Mouse (Mus musculus) hindbrain, postnatal 0 days (tissue): Measurements from ENCODE around the gene Wnt1. TPM values are rescaled to one million over a fixed set of nuclear protein-coding genes. Genes with fewer than 3 reads are reported as not detected.

Experiments used
- ATAC-seq: fragments of 200-750 bp; cut with Nextera tagmentation; 2 replicates; pipeline ENCODE4 v1.8.0; 2017; ENCODE audit warnings: mild to moderate bottlenecking, moderate TSS enrichment, moderate library complexity
- DNase-seq: peaks from one replicate; pipeline ENCODE4 v3.0.0-alpha.2; 2015; ENCODE audit warnings: low spot score
- H3K27ac ChIP-seq: fragments of 300-500 bp; sonication (generic); 2 replicates; pipeline ENCODE4 v1.5.1; 2014; ENCODE audit warnings: mild to moderate bottlenecking
- H3K27me3 ChIP-seq: fragments of 300-500 bp; sonication (generic); 2 replicates; pipeline ENCODE4 v1.6.1; 2014; ENCODE audit warnings: low read length, mixed read lengths; ENCODE audit not compliant: insufficient read depth
- H3K36me3 ChIP-seq: fragments of 300-500 bp; sonication (generic); 2 replicates; pipeline ENCODE4 v1.6.1; 2014; ENCODE audit warnings: low read length, mixed read lengths; ENCODE audit not compliant: insufficient read depth
- H3K4me1 ChIP-seq: fragments of 300-500 bp; sonication (generic); 2 replicates; pipeline ENCODE4 v1.6.1; 2014; ENCODE audit warnings: antibody characterized with exemption, low read length, mixed read lengths; ENCODE audit not compliant: insufficient read depth
- H3K4me2 ChIP-seq: fragments of 300-500 bp; sonication (generic); 2 replicates; pipeline ENCODE4 v1.6.1; 2014; ENCODE audit warnings: low read depth, mild to moderate bottlenecking, low read length, moderate library complexity, mixed read lengths
- H3K4me3 ChIP-seq: fragments of 300-500 bp; sonication (generic); 2 replicates; pipeline ENCODE4 v1.5.1; 2014; ENCODE audit warnings: low read length
- H3K9ac ChIP-seq: fragments of 300-500 bp; sonication (generic); replicated peaks from 2 replicates; pipeline ENCODE4 v1.6.1; 2014; ENCODE audit warnings: mild to moderate bottlenecking, low read length, moderate library complexity, mixed read lengths
- H3K9me3 ChIP-seq: fragments of 300-500 bp; sonication (generic); 2 replicates; pipeline ENCODE4 v1.6.1; 2016; ENCODE audit warnings: low read length, mixed read lengths
- CTCF ChIP-seq: IDR thresholded peaks from 2 replicates; pipeline ENCODE4 v1.5.1; 2016; ENCODE audit warnings: antibody characterized with exemption, control low read depth, low read depth
- WGBS: fragments of 180-500 bp; shearing (Covaris S2); extraction: QIAGEN DNeasy Blood & Tissue Kit; methylation state at CpG from one replicate; pipeline ENCODE4 v1.1.7; 2014; 5-methylcytosine and 5-hydroxymethylcytosine counted together
- polyA plus RNA-seq: library from polyadenylated mRNA; unstranded; fragments of >200 nt; fragmentation: Nextera tagmentation; extraction: Ambion mirVana; gene quantifications from 2 replicates; pipeline ENCODE4 v1.2.1, GENCODE M21; 2015
- total RNA-seq: library from RNA; depleted of rRNA; stranded (reverse); fragments of >200 nt; gene quantifications from 2 replicates; pipeline ENCODE4 v1.2.3, GENCODE M21; 2014

The Wnt1 gene
- total and polyA plus RNA-seq, 2 experiments from 2014 or later, result 0.05 to 0.59 TPM

DNA sequence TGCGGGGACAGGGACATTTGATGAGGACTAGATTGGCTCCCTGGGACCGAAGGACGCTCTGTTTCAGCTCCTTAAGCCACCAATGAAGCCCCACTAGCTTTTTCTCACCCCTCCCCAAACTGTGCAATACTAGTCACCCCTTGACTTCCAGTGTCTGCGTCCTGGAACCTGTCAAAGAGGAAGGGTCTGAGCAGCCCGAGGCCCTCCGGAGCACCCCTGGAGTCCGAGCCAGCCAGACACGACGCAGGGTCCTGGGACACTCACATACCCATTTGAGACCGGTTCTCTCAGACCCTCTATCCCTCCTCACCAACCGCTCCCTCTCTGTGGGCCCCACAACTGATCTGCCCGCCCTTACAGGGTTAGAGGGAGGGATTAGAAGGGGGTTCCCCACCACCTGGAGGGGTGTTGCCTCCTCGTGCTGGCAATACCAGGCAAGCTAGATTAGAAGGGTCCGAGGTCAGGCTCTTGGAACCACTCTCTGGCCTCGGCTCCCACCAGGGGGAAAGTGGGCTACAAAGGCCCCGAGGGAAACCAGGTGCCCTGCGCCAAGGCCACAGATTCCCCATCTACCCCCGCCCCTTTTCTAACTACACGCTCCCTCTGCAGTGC is 12.5 kb upstream of the Wnt1 start:
- no peak for DNase-seq
- Histone ChIP-seq H3K4me2 (no peak overlapping the region), H3K36me3 (no peaks in the 10 kb centered on the region), H3K4me1 (peaks cover 12% of the 10 kb centered on the region; the same call in 1 of the 2 replicates), H3K27ac (no peak overlapping the region), H3K4me3 (no peak overlapping the region), H3K27me3 (peaks cover 63% of the 10 kb centered on the region), H3K9me3 (no peaks in the 10 kb centered on the region), H3K9ac (no peak overlapping the region)
- no peak for TF ChIP-seq CTCF
- ATAC-seq, result no peak
- 4% methylated on average over 19 of the region's 19 CpGs for WGBS

DNA sequence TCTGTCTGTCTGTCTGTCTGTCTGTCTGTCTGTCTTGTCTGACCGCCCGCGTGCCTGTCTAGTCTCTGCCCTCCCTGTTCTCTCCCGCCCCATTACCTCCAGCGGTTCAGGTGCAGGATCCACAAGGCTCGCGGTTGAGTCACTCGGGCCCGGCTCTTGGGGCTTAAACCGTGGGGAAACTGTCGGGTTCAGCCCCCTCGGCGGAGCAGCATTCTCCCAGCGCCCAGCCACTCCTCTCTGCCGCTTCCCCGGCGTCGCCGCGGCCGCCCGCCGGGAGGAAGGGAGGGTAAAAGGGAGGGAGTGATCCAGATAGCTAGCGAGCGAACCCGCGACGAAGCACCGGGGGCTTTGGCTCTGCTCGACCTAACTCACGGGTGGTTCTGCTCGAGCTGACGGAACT is 11.9 kb upstream of the Wnt1 start, which contains the start of gene Wnt10b:
Wnt10b (minus strand) TSS at position 389 of the 400 bp plus-strand sequence.
- H3K4me3 ChIP-seq, result peak within 1 kb of the TSS; percentile 31
- WGBS, result under 1% methylated on average over 33 of the region's 33 CpGs
- peaks cover 6% of the 10 kb centered on the region; the same call in 1 of the 2 replicates for H3K4me1 ChIP-seq
- no peak for ATAC-seq
- H3K27me3 ChIP-seq, result peaks cover 63% of the 10 kb centered on the region
- no peaks in the 10 kb centered on the region for H3K36me3 ChIP-seq
- H3K9ac ChIP-seq, result peak within 1 kb of the TSS; percentile 37; the same call in 1 of the 2 replicates
- H3K27ac ChIP-seq, result no peak within 1 kb of the TSS
- TF ChIP-seq CTCF, result no peak
- no peak for DNase-seq
- H3K4me2 ChIP-seq, result peak within 1 kb of the TSS; percentile 48
- no peaks in the 10 kb centered on the region for H3K9me3 ChIP-seq

DNA sequence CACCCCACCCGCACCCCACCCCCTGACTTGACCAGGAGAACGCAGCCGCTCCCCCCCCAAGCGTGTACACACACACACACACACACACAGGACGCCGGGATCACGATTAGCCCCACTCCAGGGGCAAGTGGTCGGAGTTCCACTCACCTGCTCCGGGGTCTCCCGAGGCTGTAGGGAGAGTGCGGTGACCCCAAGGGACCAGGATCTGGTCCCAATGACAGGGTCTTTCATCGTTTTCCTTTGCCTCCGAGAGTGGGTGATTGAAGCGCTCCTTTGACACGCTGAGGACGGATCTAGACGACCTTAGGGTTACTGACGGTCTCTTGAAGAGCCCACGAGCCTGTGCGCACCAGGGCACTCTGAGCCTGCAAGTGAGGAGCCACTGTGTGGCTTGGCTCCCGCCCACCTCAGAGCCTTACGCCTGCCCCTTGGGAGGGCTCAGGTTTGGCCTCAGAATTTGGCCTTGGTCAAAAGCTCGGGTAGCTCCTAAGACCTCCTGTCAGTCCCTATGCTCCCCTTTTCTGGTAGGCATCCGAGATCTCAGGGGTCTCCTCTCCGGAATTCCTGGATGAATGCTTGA is 11.4 kb upstream of the Wnt1 start:
- Histone ChIP-seq H3K4me1 (peaks cover 5% of the 10 kb centered on the region; the same call in 1 of the 2 replicates), H3K4me2 (peak overlapping the region; percentile 48), H3K27ac (no peak overlapping the region), H3K9ac (0 out of 2 replicates have a peak overlapping the region, but pooled peaks have one; percentile 37), H3K9me3 (no peaks in the 10 kb centered on the region), H3K27me3 (peaks cover 63% of the 10 kb centered on the region), H3K36me3 (no peaks in the 10 kb centered on the region), H3K4me3 (peak overlapping the region; percentile 31)
- TF ChIP-seq CTCF, result no peak
- ATAC-seq (no peak), DNase-seq (no peak)
- 2% methylated on average over 25 of the region's 25 CpGs for WGBS

DNA sequence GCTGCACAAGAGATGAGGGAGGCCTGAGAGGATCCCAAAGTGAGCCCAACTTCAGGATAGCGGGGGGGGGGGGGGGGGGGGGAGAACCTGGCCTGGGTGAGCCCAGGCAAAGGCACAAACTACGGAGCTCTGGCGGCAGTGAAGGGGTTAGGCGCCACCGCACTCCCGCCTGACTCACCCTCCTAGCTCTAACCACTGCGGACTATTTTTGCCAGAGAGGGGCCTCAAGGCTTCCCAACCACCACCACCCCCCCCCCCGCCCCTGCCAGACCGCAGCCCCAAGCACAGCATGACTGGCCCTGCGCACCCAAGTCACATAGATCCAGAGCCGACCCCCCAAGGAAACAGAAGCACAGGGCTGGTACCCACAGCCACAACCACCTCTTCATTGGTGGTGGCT is 10.9 kb upstream of the Wnt1 start:
- DNase-seq (no peak), ATAC-seq (no peak)
- Histone ChIP-seq H3K36me3 (no peaks in the 10 kb centered on the region), H3K27ac (no peak overlapping the region), H3K27me3 (peaks cover 63% of the 10 kb centered on the region), H3K4me2 (no peak overlapping the region), H3K9ac (no peak overlapping the region), H3K9me3 (no peaks in the 10 kb centered on the region), H3K4me3 (no peak overlapping the region), H3K4me1 (peaks cover 5% of the 10 kb centered on the region; the same call in 1 of the 2 replicates)
- TF ChIP-seq CTCF, result no peak
- WGBS, result 3% methylated on average over 9 of the region's 11 CpGs

DNA sequence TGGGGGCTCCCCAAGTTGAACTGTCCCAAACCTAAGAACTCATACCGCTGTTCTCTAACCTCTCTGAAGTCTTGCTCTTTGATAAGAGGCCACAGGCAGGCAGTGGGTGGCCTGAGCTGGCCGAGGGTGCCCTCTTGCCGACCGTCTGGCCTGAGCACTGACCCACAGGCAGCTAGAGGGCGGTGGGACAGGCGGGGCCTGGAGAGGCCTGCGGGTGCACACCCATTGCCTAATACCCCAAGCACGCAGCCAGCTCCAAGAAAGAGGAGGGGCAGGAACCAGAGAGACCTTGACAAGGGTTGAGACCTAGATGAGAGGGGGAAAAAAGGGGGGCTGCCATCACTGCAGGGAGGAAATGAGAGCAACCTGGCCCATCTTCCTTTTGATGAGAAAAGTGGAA is 9.6 kb upstream of the Wnt1 start:
- no peak for DNase-seq
- H3K4me2 ChIP-seq, result no peak overlapping the region
- no peak overlapping the region for H3K9ac ChIP-seq
- H3K36me3 ChIP-seq, result no peaks in the 10 kb centered on the region
- ATAC-seq, result no peak
- no peak for TF ChIP-seq CTCF
- 6% methylated on average over 8 of the region's 8 CpGs for WGBS
- no peak overlapping the region for H3K4me3 ChIP-seq
- no peak overlapping the region for H3K27ac ChIP-seq
- H3K27me3 ChIP-seq, result peaks cover 50% of the 10 kb centered on the region
- no peaks in the 10 kb centered on the region for H3K9me3 ChIP-seq
- H3K4me1 ChIP-seq, result peaks cover 5% of the 10 kb centered on the region; the same call in 1 of the 2 replicates

DNA sequence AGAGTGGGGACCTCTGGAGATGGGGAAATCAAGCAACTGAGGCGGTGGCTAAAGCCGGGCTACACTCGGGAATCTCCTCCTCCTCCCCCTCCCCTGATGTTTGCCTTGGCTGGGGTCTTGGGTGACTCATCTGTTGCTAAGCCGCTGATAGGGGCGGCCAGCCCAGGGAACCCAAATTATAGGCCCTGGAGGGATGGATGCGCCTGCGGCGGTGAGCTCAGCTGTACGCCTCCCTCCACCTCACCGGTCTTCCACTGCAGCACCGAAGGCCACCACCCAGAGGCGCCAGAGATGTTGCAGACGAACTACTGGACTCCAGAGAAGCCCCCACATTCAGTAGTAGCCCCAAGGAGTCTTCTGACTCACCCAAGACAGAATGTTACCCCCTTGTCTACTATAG is 9.1 kb upstream of the Wnt1 start:
- 9% methylated on average over 13 of the region's 13 CpGs for WGBS
- DNase-seq, result no peak
- no peaks in the 10 kb centered on the region for H3K36me3 ChIP-seq

DNA sequence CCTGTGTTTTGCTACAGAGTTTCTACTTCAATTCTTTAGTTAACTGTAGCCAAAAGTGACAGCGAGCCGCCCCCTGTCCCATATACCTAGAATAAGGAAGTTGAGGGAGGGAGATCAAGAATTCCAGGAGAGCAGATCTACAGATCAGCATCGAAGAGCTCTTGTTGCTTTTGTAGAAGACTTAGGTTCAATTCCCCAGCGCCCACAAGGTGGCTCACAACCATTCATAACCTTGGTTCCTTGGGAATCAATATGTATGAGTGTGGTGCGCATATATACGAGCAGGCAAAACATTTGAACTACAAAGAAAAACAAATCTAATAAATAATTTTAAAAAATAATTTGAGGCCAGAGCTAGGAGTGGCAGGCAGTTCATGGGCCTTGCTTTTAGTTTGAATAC is 8.5 kb upstream of the Wnt1 start:
- Histone ChIP-seq H3K27ac (no peak overlapping the region), H3K36me3 (no peaks in the 10 kb centered on the region), H3K4me3 (no peak overlapping the region), H3K4me2 (no peak overlapping the region), H3K27me3 (peaks cover 40% of the 10 kb centered on the region), H3K4me1 (peaks cover 5% of the 10 kb centered on the region; the same call in 1 of the 2 replicates), H3K9me3 (no peaks in the 10 kb centered on the region), H3K9ac (no peak overlapping the region)
- TF ChIP-seq CTCF, result no peak
- 30% methylated on average over 6 of the region's 6 CpGs for WGBS
- DNase-seq, result no peak
- ATAC-seq, result no peak

More for the DNA sequence above, 9.1 kb upstream of the Wnt1 start:
- no peak overlapping the region for H3K4me2 ChIP-seq
- no peaks in the 10 kb centered on the region for H3K9me3 ChIP-seq
- TF ChIP-seq CTCF, result peak; percentile 34
- H3K27me3 ChIP-seq, result peaks cover 46% of the 10 kb centered on the region
- no peak overlapping the region for H3K9ac ChIP-seq
- no peak overlapping the region for H3K27ac ChIP-seq
- peaks cover 5% of the 10 kb centered on the region; the same call in 1 of the 2 replicates for H3K4me1 ChIP-seq
- no peak overlapping the region for H3K4me3 ChIP-seq
- peak; percentile 24; the same call in 1 of the 2 replicates for ATAC-seq
